Mouse (Mus musculus): ENCODE measurements around the gene Elmo3.

The Elmo3 gene

GRCm38 (mm10) chr8:105354549-105354948 is 49.1 kb downstream of the Elmo3 start:
- DNase-seq (ENCODE audit: low spot score): no peak

DNA sequence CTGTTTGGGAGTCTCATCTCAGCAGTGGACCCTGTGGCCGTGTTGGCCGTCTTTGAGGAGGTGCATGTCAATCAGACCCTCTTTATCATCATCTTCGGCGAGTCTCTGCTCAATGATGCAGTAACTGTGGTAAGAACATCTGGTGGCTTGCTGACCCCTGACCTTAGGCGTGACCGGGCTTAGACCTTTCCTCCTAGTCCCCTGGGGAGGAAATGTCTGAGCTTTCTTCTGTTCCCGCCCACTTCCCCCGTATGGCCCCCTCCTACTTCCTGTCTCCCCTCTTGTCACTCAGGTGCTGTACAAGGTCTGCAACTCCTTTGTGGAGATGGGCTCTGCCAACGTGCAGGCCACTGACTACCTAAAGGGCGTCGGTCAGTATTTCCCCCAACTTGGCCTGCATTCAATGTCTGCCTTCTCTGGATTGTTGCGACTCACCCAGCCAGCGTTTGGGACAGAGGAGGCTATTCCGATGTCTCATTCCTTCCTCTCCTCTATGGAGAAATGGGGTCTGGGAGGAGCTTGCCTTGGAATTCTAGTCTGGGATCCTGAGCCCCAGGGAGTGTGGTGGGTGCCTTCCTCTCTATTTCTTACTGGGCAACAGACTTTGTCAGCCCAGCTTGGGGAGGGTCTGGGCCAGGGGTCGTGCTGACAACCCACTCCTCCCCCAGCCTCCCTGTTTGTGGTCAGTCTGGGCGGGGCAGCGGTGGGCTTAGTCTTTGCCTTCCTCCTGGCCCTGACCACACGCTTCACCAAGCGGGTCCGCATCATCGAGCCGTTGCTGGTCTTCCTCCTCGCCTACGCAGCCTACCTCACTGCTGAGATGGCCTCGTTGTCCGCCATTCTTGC is 50.0 kb downstream of the Elmo3 start:
- no peak for DNase-seq (ENCODE audit: low spot score)

GRCm38 (mm10) chr8:105356681-105357080 is 51.3 kb downstream of the Elmo3 start:
- DNase-seq (ENCODE audit: low spot score): no peak

DNA sequence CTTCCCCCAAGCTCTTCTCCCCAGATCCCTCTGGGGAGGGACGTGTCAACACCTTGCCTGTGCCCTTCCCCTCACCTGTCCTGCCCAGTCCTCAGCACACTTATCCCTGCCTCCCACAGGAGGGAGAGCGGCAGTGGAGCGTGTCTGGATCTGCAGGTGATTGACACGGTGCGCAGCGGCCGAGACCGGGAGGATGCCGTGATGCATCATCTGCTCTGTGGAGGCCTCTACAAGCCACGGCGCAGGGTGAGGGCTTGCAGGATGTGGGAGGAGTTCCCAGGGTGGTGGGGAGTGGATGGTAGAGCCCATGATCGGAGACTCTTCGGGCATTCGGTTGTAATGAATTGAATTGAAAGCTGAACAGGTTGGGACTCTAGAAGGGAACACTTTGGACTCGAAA is 53.8 kb downstream of the Elmo3 start:
- no peak for DNase-seq (ENCODE audit: low spot score)

DNA sequence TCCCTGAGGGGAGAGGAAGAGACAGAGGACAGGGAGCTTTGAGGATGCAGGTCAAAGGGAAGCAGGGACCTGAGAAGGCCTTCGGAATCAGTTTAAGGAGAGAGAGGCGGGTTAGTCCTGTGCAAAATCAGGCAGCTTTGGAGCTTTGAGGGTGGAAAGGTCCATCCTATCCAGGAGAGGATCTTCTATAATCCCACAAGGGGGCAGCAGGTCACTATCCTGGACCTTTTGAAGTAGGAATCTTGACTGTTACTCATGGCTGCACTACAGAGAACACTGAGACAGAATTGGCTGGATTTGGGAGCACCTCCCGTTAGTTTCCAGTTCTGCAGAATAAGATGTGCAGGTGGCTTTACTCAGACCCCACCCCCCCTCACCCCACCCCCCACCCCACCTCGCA is 54.2 kb downstream of the Elmo3 start:
- DNase-seq (ENCODE audit: low spot score): peak; percentile 88

Data from MN1 (cell line).